Mouse (Mus musculus) adrenal gland, postnatal 25 days (tissue): ENCODE data around the gene Cecr2. TPM values are rescaled to one million over a fixed set of nuclear protein-coding genes. Genes with fewer than 3 reads are reported as not detected.
"Not testable (repeated sequence)": the region's sequence is repeated elsewhere in the genome, so short reads cannot be mapped to it uniquely, and the experiment has no call there.

Experiments
- DNase-seq: peaks from one replicate; pipeline ENCODE4 v3.0.0; 2021; ENCODE audit warnings: mixed read lengths
- total RNA-seq: library from RNA; stranded (reverse); gene quantifications from 2 replicates; pipeline ENCODE4 v1.2.3, GENCODE M21; 2021

The Cecr2 gene
- total RNA-seq, 1 experiment from 2014 or later = 11.3 TPM

- DNase-seq = no peak
Observed at GRCm38 (mm10) chr6:120773763-120774162, 107.6 kb downstream of the Cecr2 start.

- DNase-seq = no peak
Observed at GRCm38 (mm10) chr6:120776286-120776685, 110.1 kb downstream of the Cecr2 start.

DNA sequence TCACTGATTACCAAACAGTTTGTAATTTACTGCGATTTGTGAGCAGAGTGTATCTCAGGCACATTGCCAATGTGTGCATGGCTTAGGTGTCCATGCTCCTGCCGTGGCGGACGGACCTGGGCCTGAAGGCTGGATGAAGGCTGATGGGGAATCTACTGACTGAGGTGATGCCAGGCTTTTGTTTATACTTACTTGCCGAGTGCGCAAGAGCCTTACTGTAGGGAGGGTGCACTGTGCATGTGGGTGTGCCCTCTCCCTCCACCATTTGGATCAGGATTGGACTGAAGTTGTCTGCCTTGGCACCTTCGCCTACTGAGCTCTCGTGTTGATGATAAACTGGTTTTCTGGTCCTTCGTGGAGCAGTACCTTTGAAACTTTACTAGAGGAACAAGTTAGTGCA lies 111.4 kb downstream of the Cecr2 start:
- no peak for DNase-seq

- DNase-seq = no peak
Observed at GRCm38 (mm10) chr6:120778226-120778625, 112.1 kb downstream of the Cecr2 start.

DNA sequence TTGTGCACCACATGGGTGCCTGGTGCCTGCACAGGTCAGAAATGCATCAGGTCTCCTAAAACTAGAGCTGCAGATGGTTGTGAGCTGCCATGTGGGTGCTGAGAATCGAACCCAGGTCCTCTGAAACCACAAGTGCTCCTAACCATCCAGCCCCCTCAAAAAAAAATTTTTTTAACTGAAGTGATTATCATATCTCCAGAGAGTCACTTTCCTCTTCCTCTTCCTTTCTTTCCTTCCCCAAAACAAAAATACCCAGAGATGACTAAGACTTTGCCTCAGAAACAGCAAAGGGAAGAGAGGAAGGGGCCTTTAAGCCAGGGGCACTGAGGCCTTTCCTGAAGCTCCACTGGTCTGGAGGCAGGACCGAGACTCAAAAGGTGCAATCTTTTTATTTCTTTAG lies 116.8 kb downstream of the Cecr2 start:
- no peak for DNase-seq

- no peak for DNase-seq
Observed at GRCm38 (mm10) chr6:120784351-120784750, 118.2 kb downstream of the Cecr2 start.

- DNase-seq = no peak
Observed at GRCm38 (mm10) chr6:120788068-120788607, 122.0 kb downstream of the Cecr2 start.

- DNase-seq = no peak
Observed at GRCm38 (mm10) chr6:120788904-120789303, 122.7 kb downstream of the Cecr2 start.

DNA sequence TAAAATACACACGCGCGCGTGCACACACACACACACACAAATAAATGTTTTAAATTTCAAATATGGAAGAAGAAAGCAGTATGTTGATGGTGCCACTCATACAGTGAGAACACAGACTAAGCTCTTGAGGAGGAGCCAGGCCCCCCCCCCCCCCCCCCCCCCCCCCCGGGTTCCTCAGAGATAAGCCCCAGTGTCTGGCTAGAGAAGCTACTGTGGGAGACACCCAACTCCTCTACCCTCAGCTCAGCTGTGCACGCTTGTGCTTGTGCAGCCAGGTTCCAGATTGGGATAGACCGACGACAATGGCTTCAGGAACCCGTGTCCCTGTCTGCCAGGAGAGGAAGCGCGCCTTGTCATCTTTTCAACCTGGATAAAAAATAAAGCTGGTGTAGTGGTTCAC lies 124.0 kb downstream of the Cecr2 start:
- no peak for DNase-seq

DNA sequence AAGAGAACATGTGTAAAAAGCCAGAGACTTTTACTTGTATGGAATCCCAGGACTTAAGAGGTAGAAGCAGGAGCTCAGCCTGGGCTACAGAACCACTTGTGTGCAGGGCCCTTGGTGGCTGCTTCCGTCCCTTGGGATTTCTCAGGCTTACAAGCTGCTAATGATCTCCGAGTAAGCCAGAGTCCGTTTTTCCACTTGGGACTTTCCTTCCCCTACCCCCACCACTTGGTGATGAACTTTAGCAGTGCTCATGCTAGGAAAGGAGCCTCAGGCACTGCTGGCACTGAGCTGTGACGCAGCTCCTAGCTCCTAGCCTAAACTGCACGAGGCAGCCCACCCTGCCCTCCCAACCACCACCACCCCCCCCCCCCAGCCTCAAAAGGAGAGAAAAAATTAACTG lies 124.5 kb downstream of the Cecr2 start:
- DNase-seq = no peak

DNA sequence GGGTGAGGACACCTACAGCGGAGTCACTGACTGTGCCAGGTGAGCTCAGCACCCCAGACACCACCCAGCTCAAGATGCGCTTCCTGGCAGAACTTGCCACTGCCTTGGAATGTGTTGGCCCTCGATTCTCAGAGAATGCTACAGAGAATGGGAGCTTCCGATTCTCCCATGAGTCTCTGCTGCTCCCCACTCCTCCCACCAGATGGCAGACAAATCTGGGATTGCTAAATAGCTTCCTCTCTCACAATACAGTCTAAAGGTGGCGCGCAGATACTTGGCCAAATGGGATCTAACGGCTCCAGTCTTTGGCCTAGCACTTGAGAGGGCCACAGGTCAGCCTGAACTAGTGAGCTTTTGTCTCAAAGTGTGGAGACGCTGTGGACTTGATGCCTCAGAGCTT lies 126.8 kb downstream of the Cecr2 start:
- DNase-seq = no peak

GRCm38 (mm10) chr6:120795422-120796086 lies 129.4 kb downstream of the Cecr2 start:
- DNase-seq = no peak

- DNase-seq = no peak
Observed at GRCm38 (mm10) chr6:120796111-120796510, 129.9 kb downstream of the Cecr2 start.

- DNase-seq = no peak
Observed at GRCm38 (mm10) chr6:120798019-120798418, 131.8 kb downstream of the Cecr2 start.

DNA sequence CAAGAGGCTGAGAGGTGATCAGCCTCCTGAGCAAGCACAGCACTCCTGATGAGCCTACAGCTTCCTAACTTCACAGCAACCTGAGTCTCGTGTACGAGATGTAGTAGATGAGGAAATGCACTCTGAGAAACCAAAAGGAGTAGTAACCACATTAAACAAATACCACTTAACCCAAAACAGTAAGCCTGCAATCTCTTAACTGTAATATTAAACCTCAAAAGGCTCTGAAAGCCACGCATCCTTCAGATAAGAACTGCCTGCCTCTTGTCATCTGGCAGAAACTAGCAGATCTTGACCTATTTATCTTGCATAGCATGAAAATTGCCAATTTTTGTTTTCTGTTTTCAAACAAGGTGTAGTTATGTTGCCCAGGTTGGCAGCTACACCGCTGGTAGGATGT lies 132.7 kb downstream of the Cecr2 start:
- no peak for DNase-seq

GRCm38 (mm10) chr6:120799581-120800041 lies 133.4 kb downstream of the Cecr2 start:
- DNase-seq = no peak

DNA sequence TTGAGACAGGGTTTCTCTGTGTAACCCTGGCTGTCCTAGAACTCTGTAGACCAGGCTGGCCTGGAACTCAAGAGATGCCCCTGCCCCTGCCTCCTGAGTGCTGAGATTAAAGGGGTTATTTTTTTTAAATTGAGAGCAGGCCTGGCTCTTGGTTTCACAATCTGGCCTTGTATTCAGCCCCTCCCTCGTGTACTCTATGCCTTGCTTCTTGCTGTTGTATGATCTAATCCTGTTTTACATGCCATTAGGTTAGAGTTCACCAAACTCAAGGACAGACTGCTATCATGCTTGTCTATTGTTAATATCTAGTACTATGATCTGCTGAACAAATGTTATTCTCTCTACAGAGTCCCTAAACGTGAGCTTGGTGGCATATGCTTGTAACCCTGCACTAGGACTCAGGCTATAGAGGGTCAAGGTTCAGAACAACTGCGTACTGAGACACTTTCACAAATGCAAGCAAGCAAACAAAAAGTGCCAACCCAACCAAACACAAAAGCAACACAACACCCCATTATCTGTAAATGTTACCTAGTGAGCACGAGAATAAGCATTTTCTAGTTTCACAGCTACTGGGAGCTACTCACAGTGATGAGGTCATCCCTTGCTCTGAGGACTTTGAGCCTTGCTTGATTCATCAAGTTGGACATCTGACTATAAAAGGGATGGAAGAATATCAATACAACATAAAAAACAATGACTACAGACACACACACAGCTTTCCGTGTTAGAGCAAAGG lies 141.0 kb downstream of the Cecr2 start:
- no peak for DNase-seq

GRCm38 (mm10) chr6:120807738-120808081 lies 141.5 kb downstream of the Cecr2 start:
- DNase-seq = no peak

GRCm38 (mm10) chr6:120811999-120812398 lies 145.8 kb downstream of the Cecr2 start:
- not testable (repeated sequence) for DNase-seq

GRCm38 (mm10) chr6:120819294-120819693 lies 153.1 kb downstream of the Cecr2 start:
- DNase-seq = no peak

GRCm38 (mm10) chr6:120820144-120820543 lies 154.0 kb downstream of the Cecr2 start:
- DNase-seq = peak; percentile 36
